Mouse (Mus musculus): ENCODE data around the gene Ndufs3. TPM values are rescaled to one million over a fixed set of nuclear protein-coding genes. Genes with fewer than 3 reads are reported as not detected.
A peak's percentile ranks its signal among the peaks of the same experiment; 100 is the strongest.
"Not testable (repeated sequence)": the region's sequence is repeated elsewhere in the genome, so short reads cannot be mapped to it uniquely, and the experiment has no call there.

The Ndufs3 gene
- polyA plus RNA-seq, 1 experiment from 2014 or later, result 216 TPM

DNA sequence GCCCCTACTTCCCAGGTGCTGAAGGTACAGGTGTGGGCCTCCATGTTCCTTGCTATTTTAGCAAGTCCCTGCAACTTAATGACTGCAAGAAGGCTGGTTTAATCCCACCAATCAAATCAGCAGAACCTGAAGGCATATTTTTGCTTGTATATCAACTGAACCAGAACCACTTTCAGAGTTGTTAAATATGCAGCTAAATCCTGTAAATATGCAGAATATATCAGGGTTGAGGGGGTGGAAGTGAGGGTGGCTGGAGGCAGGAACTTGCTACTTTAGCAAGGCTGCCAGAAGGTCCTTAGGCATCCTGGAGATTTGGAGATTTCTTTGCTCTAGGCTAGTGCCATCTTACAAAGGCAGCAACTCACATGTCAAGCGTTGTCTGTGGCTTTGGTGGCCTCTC lies 10.9 kb upstream of the Ndufs3 start:
- Histone ChIP-seq H3K9ac (replicated peaks; ENCODE audit: low read depth, low read length) (no peak overlapping the region), H3K9me3 (ENCODE audit: control insufficient read depth, low read depth, low read length) (no peaks in the 10 kb centered on the region), H3K4me3 (ENCODE audit: low read depth, low read length) (no peak overlapping the region), H3K4me1 (ENCODE audit: control insufficient read depth, insufficient read depth, low read length) (peaks cover 7% of the 10 kb centered on the region; the same call in 1 of the 2 replicates), H3K4me2 (replicated peaks; ENCODE audit: low read depth, low read length) (peak overlapping the region; percentile 80; the same call in 1 of the 2 replicates), H3K27me3 (ENCODE audit: control insufficient read depth, insufficient read depth, low read length) (no peaks in the 10 kb centered on the region), H3K36me3 (ENCODE audit: control insufficient read depth, insufficient read depth, low read length) (peaks cover 30% of the 10 kb centered on the region), H3K27ac (ENCODE audit: low read length) (no peak overlapping the region)
- no peak for ATAC-seq (ENCODE audit: insufficient number of reproducible peaks, insufficient read depth, low FRiP score, low read depth)
- 65% methylated on average over 1 of the region's 1 CpGs for WGBS

DNA sequence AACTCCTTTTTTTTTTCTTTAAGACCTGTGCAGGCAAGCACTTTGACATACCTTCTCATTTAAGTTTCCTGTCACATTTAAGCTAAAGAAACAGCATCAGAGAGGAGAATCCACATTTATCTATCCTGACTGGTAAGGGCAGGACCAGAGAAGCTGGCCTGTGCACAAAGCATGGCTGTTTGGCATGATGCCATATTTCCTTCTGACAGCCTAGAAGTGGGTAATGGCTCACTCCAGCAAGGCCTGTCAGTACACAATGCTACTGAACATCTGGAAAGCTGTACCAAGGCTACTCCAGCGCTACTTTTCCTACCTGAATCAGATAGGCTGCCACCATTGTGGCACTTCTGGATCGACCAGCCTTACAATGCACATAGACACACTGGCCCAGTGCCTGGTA lies 9.0 kb upstream of the Ndufs3 start:
- no peak overlapping the region for H3K9ac ChIP-seq (replicated peaks; ENCODE audit: low read depth, low read length)
- peaks cover 47% of the 10 kb centered on the region for H3K36me3 ChIP-seq (ENCODE audit: control insufficient read depth, insufficient read depth, low read length)
- no peak overlapping the region for H3K27ac ChIP-seq (ENCODE audit: low read length)
- no peak for ATAC-seq (ENCODE audit: insufficient number of reproducible peaks, insufficient read depth, low FRiP score, low read depth)
- H3K4me3 ChIP-seq (ENCODE audit: low read depth, low read length), result no peak overlapping the region
- no peaks in the 10 kb centered on the region for H3K9me3 ChIP-seq (ENCODE audit: control insufficient read depth, low read depth, low read length)
- H3K4me1 ChIP-seq (ENCODE audit: control insufficient read depth, insufficient read depth, low read length), result peaks cover 7% of the 10 kb centered on the region; the same call in 1 of the 2 replicates
- WGBS, result 65% methylated on average over 2 of the region's 2 CpGs
- H3K27me3 ChIP-seq (ENCODE audit: control insufficient read depth, insufficient read depth, low read length), result no peaks in the 10 kb centered on the region
- no peak overlapping the region for H3K4me2 ChIP-seq (replicated peaks; ENCODE audit: low read depth, low read length)

DNA sequence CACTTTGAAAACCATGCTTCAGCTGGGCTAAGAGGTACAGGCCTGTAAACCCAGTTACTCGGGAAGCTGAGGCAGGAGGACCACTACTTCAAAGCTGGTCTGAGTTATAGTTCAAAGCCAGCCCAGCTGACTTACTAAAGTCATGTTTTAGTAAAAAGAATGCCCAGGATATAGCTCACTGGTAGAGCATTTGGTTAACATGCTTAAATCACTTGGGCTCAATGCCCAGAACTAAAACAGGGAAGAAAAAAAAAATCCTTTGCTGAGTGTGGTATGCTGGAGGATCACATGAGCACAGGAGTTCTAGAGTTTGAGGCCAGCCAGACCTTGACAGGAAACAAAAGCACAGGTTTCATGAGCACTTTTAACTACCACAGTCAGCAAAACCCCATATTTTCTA lies 7.0 kb upstream of the Ndufs3 start:
- 78% methylated on average over 1 of the region's 1 CpGs for WGBS
- no peak overlapping the region for H3K27ac ChIP-seq (ENCODE audit: low read length)
- no peaks in the 10 kb centered on the region for H3K27me3 ChIP-seq (ENCODE audit: control insufficient read depth, insufficient read depth, low read length)
- H3K36me3 ChIP-seq (ENCODE audit: control insufficient read depth, insufficient read depth, low read length), result peaks cover 57% of the 10 kb centered on the region
- no peaks in the 10 kb centered on the region for H3K9me3 ChIP-seq (ENCODE audit: control insufficient read depth, low read depth, low read length)
- H3K4me3 ChIP-seq (ENCODE audit: low read depth, low read length), result no peak overlapping the region
- H3K9ac ChIP-seq (replicated peaks; ENCODE audit: low read depth, low read length), result no peak overlapping the region
- ATAC-seq (ENCODE audit: insufficient number of reproducible peaks, insufficient read depth, low FRiP score, low read depth), result no peak
- H3K4me1 ChIP-seq (ENCODE audit: control insufficient read depth, insufficient read depth, low read length), result peaks cover 7% of the 10 kb centered on the region; the same call in 1 of the 2 replicates
- no peak overlapping the region for H3K4me2 ChIP-seq (replicated peaks; ENCODE audit: low read depth, low read length)

DNA sequence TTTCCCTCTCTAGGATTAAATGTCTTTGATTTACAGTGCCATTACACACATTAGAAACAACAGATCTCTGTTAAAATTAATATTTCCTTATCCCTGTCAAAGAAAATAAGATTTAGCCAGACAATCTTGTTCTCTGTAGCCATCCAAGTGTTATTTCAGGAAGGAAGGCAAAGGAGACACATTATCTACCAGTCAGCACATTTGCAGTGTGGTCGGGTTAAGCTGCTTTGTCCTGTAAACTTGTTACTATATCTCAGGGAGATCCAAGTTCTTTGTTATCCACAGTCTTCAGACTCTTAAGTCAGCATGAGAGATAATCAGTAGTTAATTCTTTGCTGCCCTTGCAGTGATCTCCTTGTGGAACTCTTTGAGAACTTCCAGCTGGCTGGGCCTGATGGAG lies 6.2 kb upstream of the Ndufs3 start:
- no peaks in the 10 kb centered on the region for H3K27me3 ChIP-seq (ENCODE audit: control insufficient read depth, insufficient read depth, low read length)
- no peak overlapping the region for H3K9ac ChIP-seq (replicated peaks; ENCODE audit: low read depth, low read length)
- H3K4me1 ChIP-seq (ENCODE audit: control insufficient read depth, insufficient read depth, low read length), result peaks cover 4% of the 10 kb centered on the region; the same call in 1 of the 2 replicates
- peaks cover 57% of the 10 kb centered on the region for H3K36me3 ChIP-seq (ENCODE audit: control insufficient read depth, insufficient read depth, low read length)
- H3K9me3 ChIP-seq (ENCODE audit: control insufficient read depth, low read depth, low read length), result no peaks in the 10 kb centered on the region
- no peak overlapping the region for H3K4me3 ChIP-seq (ENCODE audit: low read depth, low read length)
- ATAC-seq (ENCODE audit: insufficient number of reproducible peaks, insufficient read depth, low FRiP score, low read depth), result no peak
- WGBS, result 70% methylated on average over 1 of the region's 1 CpGs
- no peak overlapping the region for H3K27ac ChIP-seq (ENCODE audit: low read length)
- H3K4me2 ChIP-seq (replicated peaks; ENCODE audit: low read depth, low read length), result no peak overlapping the region

DNA sequence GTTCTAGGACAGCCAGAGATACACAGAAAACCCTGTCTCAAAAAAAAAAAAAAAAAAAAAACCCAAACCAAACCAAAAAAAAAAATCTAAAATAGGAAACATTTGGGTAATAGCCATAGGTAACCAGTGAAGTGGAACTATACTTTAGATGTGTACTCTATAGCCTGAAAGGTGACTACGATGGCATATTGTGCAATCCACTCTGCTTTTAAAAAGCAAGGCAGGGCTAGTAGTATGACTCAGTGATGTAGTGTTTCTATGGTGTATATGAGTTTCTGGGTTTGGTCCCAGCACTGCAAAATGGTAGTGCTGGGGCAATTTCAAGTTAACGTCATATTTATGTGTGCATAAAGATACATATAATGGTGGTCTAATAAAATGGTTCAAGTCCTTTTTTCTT lies 2.1 kb upstream of the Ndufs3 start:
- Histone ChIP-seq H3K27ac (ENCODE audit: low read length) (no peak overlapping the region), H3K4me2 (replicated peaks; ENCODE audit: low read depth, low read length) (no peak overlapping the region), H3K36me3 (ENCODE audit: control insufficient read depth, insufficient read depth, low read length) (peaks cover 47% of the 10 kb centered on the region)

DNA sequence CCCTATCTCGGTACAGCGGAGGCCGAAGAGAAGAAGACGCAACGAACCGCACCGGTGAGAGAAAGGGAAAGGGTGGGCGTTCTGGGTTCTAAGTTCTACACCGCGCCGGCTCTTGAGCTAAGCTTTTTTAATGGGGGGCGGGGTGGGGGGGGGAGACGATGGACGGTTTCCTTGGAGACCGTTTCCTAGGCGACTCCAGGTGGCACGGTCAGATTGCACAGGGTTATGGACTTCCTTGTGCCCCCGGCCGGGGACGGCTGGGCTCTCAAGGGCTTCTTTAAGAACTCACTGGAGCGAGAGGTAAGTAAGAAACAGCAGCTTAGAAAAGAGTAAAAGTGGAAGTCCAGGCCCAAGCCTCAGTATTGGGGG lies 213 bp upstream of the Ndufs3 start:
- Histone ChIP-seq H3K27ac (ENCODE audit: low read length) (peak overlapping the region; percentile 90), H3K4me3 (ENCODE audit: low read depth, low read length) (peak overlapping the region; percentile 90), H3K36me3 (ENCODE audit: control insufficient read depth, insufficient read depth, low read length) (peaks cover 36% of the 10 kb centered on the region), H3K4me1 (ENCODE audit: control insufficient read depth, insufficient read depth, low read length) (peaks cover 6% of the 10 kb centered on the region; the same call in 1 of the 2 replicates), H3K27me3 (ENCODE audit: control insufficient read depth, insufficient read depth, low read length) (no peaks in the 10 kb centered on the region), H3K9me3 (ENCODE audit: control insufficient read depth, low read depth, low read length) (no peaks in the 10 kb centered on the region), H3K4me2 (replicated peaks; ENCODE audit: low read depth, low read length) (peak overlapping the region; percentile 52), H3K9ac (replicated peaks; ENCODE audit: low read depth, low read length) (peak overlapping the region; percentile 97)
- ATAC-seq (ENCODE audit: insufficient number of reproducible peaks, insufficient read depth, low FRiP score, low read depth), result peak; percentile 68
- WGBS, result 0% methylated on average over 21 of the region's 21 CpGs

More for the DNA sequence above, 2.1 kb upstream of the Ndufs3 start:
- peaks cover 6% of the 10 kb centered on the region; the same call in 1 of the 2 replicates for H3K4me1 ChIP-seq (ENCODE audit: control insufficient read depth, insufficient read depth, low read length)
- ATAC-seq (ENCODE audit: insufficient number of reproducible peaks, insufficient read depth, low FRiP score, low read depth), result no peak
- no peak overlapping the region for H3K4me3 ChIP-seq (ENCODE audit: low read depth, low read length)
- 92% methylated on average over 2 of the region's 2 CpGs for WGBS
- no peak overlapping the region for H3K9ac ChIP-seq (replicated peaks; ENCODE audit: low read depth, low read length)
- no peaks in the 10 kb centered on the region for H3K27me3 ChIP-seq (ENCODE audit: control insufficient read depth, insufficient read depth, low read length)
- H3K9me3 ChIP-seq (ENCODE audit: control insufficient read depth, low read depth, low read length), result no peaks in the 10 kb centered on the region

DNA sequence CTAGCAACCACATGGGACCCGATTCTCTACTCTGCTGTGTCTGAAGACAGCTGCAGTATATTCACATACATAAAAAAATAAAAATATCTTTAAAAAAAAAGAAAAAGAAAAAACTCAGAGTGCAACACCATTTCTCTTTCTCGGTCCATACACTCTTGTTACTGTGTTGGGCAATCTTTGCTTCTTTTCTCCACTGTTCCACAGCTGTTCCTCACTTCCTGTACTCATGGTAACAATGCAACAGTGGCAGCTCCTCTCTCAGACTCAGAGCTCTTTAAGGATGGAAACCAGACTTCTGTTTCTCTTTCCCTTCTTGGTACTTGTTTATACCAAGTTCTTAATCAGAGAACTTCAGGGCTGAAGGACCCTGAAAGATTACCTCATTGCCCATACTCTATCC lies 1.2 kb downstream of the Ndufs3 start:
- ATAC-seq (ENCODE audit: insufficient number of reproducible peaks, insufficient read depth, low FRiP score, low read depth), result no peak
- peak overlapping the region; percentile 90 for H3K4me3 ChIP-seq (ENCODE audit: low read depth, low read length)

DNA sequence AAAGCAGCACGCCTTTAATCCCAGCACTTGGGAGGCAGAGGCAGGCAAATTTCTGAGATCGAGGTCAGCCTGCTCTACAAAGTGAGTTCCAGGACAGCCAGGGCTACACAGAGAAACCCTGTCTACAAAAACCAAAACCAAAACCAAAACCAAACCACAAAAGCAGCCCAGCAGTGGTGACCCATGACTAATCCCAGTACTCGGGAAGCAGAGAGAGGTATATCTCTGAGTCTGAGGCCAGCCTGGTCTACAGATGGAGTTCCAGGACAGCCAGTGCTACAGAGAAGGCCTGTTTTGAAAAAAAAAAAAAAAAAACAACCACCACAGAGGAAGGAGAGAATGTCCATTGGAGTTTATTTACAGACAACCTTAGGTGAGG lies 10.3 kb downstream of the Ndufs3 start:
- not testable (repeated sequence) for H3K4me3 ChIP-seq (ENCODE audit: low read depth, low read length); H3K4me1 ChIP-seq (ENCODE audit: control insufficient read depth, insufficient read depth, low read length); H3K27me3 ChIP-seq (ENCODE audit: control insufficient read depth, insufficient read depth, low read length); H3K9me3 ChIP-seq (ENCODE audit: control insufficient read depth, low read depth, low read length); H3K9ac ChIP-seq (replicated peaks; ENCODE audit: low read depth, low read length); H3K27ac ChIP-seq (ENCODE audit: low read length); H3K4me2 ChIP-seq (replicated peaks; ENCODE audit: low read depth, low read length); ATAC-seq (ENCODE audit: insufficient number of reproducible peaks, insufficient read depth, low FRiP score, low read depth)
- H3K36me3 ChIP-seq (ENCODE audit: control insufficient read depth, insufficient read depth, low read length), result peaks cover 39% of the 10 kb centered on the region
- 89% methylated on average over 3 of the region's 3 CpGs for WGBS

More for the DNA sequence above, 1.2 kb downstream of the Ndufs3 start:
- Histone ChIP-seq H3K9me3 (ENCODE audit: control insufficient read depth, low read depth, low read length) (no peaks in the 10 kb centered on the region), H3K9ac (replicated peaks; ENCODE audit: low read depth, low read length) (peak overlapping the region; percentile 97; the same call in 1 of the 2 replicates), H3K27ac (ENCODE audit: low read length) (no peak overlapping the region), H3K27me3 (ENCODE audit: control insufficient read depth, insufficient read depth, low read length) (no peaks in the 10 kb centered on the region), H3K4me1 (ENCODE audit: control insufficient read depth, insufficient read depth, low read length) (peaks cover 6% of the 10 kb centered on the region; the same call in 1 of the 2 replicates), H3K4me2 (replicated peaks; ENCODE audit: low read depth, low read length) (peak overlapping the region; percentile 52), H3K36me3 (ENCODE audit: control insufficient read depth, insufficient read depth, low read length) (peaks cover 29% of the 10 kb centered on the region)
- 77% methylated on average over 2 of the region's 2 CpGs for WGBS

DNA sequence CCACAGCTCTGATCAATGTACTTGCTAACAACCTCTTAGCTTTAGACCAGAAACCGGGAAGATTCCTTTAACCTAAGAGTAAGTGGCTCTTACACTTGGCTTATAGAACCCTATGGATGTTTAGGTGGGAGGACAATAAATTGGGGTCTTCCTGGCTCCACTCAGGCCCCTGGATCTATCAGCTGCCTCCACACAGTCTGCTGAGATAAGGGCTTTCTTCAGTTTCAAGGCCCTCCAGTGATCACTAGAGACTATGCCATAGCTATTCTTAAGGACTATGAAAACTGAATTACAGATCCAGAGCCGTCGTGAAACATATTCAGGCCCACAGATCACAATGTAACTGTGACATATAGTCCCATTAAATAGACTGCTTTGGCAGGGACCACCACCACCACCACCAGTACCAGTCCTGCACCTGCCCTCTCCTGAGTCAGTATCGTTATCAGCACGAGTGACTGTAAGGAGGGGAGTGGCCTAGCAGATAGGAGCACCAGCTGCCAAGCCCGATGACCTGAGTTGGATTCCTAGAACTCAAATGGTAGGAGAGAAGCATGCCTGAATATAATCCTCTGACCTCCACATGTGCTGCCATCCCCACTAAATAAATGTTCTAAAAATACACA lies 10.8 kb downstream of the Ndufs3 start:
- Histone ChIP-seq H3K9me3 (ENCODE audit: control insufficient read depth, low read depth, low read length) (no peaks in the 10 kb centered on the region), H3K4me3 (ENCODE audit: low read depth, low read length) (no peak overlapping the region), H3K36me3 (ENCODE audit: control insufficient read depth, insufficient read depth, low read length) (peaks cover 38% of the 10 kb centered on the region), H3K27ac (ENCODE audit: low read length) (no peak overlapping the region), H3K27me3 (ENCODE audit: control insufficient read depth, insufficient read depth, low read length) (peaks cover 6% of the 10 kb centered on the region; the same call in 1 of the 2 replicates), H3K9ac (replicated peaks; ENCODE audit: low read depth, low read length) (no peak overlapping the region), H3K4me1 (ENCODE audit: control insufficient read depth, insufficient read depth, low read length) (no peaks in the 10 kb centered on the region), H3K4me2 (replicated peaks; ENCODE audit: low read depth, low read length) (no peak overlapping the region)
- WGBS, result 86% methylated on average over 6 of the region's 6 CpGs
- ATAC-seq (ENCODE audit: insufficient number of reproducible peaks, insufficient read depth, low FRiP score, low read depth), result no peak
